Mouse (Mus musculus) central nervous system, embryonic 18 days (tissue): ENCODE measurements around the gene Trarg1. TPM values are rescaled to one million over a fixed set of nuclear protein-coding genes. Genes with fewer than 3 reads are reported as not detected.

Source experiments
- polyA plus RNA-seq: library from polyadenylated mRNA; depleted of rRNA; stranded (reverse); fragments of >200 nt; gene quantifications from 2 replicates; pipeline ENCODE4 v1.2.3, GENCODE M21; 2012; rRNA removed

The Trarg1 gene
- 0.14 and 1.0 TPM in 2 replicates for polyA plus RNA-seq

GRCm38 (mm10) chr11:76679508-76679907, at the start of gene Trarg1:
Trarg1 (plus strand) TSS chr11:76679808.

DNA sequence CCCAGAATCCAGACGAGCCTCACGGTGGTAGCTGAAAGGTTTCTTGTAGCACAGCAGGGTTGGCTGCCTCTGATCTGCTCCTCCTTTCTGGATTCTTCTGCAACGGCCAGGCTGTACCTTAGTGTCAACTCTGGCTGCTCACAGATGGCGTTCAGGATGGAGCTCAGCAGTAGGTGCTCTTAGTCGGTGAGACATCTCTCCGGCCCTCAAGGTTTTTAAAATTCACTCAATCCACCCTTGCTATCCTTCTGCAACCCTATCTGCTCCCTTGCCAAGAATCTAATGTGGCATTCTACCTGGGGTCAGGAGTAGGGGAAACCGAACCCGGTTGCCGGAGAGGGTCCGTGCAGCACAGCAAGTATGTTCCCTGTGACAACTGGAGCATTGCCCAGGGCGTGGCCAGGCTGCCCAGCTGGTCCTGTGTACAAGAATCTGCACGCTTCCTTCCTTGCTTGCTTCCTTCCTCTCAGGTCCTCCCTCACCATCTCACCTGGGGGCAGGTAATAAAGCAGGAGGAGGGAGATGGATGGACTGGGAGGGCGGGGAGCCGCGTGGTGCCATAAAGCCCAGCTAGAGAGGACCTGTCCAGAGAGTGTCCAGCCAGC, 7.6 kb upstream of the Trarg1 start, which contains the start of gene Bhlha9:
Gene Bhlha9 (plus strand): TSS at position 600 of the 605 bp plus-strand sequence.

Other genes starting within 250 kb of the Trarg1 start
- gene Abr, start 57.5 kb upstream of the Trarg1 start, polyA plus RNA-seq: 205 and 227 TPM in 2 replicates
- 1.5 and 1.9 TPM in 2 replicates for gene Bhlha9, start 7.3 kb upstream of the Trarg1 start, polyA plus RNA-seq
- gene Gosr1, start 83.8 kb downstream of the Trarg1 start, polyA plus RNA-seq: 24.2 and 24.9 TPM in 2 replicates
- 19.9 and 20.8 TPM in 2 replicates for gene Cpd, start 167.2 kb downstream of the Trarg1 start, polyA plus RNA-seq
- gene Tmigd1, start 222.4 kb downstream of the Trarg1 start, polyA plus RNA-seq: 0.04 TPM in 1 of 2 replicates, not detected in the other
- gene Blmh, start 245.0 kb downstream of the Trarg1 start, polyA plus RNA-seq: 50.3 and 53.0 TPM in 2 replicates